Mouse (Mus musculus) testis, adult 2 months (tissue): Measurements from ENCODE around the gene Tnnt2.

Experiments used
- CTCF ChIP-seq: fragments of 200-500 bp; IDR thresholded peaks from 2 replicates; pipeline ENCODE4 v1.5.1; 2012; ENCODE audit warnings: low read depth, mild to moderate bottlenecking, inconsistent platforms, low read length, moderate library complexity; ENCODE audit not compliant: control insufficient read depth, insufficient read depth, insufficient replicate concordance
- POLR2A ChIP-seq: fragments of 200-500 bp; IDR thresholded peaks from 2 replicates; pipeline ENCODE4 v1.6.1; 2012; ENCODE audit warnings: low read depth, mild to moderate bottlenecking, inconsistent platforms, low read length, moderate library complexity; ENCODE audit not compliant: control insufficient read depth

- TF ChIP-seq CTCF (no peak), POLR2A (no peak)
These were observed 25.9 kb downstream of the Tnnt2 start for GRCm38 (mm10) chr1:135861980-135862552.
